Mouse (Mus musculus): ENCODE measurements at regions not wholly inside any gene's neighbourhood (a gene's known extent, or its start where the extent isn't known, plus 50 kb on each side); places are given as distances from the start of the nearest gene placed in this dataset.
"Not testable (repeated sequence)": the region's sequence is repeated elsewhere in the genome, so short reads cannot be mapped to it uniquely, and the experiment has no call there.

DNA sequence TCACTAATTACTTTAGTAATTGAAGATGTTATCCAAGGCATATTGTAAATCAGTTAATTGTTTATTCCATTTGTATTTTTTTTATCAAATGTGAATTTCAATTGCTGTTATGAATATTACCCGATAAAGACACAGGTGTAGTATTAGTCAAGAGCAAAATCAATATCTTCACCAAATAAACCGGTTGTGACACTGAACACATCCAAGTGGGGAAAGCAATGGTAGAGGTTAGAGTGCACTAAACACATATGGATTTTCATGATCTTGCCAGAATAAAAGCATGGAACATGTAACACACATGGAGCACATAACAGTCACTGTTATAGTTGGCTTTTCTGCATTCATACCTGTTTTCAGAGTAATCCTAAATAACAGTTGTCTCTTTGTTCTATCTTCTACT is 616.4 kb upstream of the Negr1 start:
- intact Hi-C loops (cut with DNase I) = no loop called here
- DNase-seq (ENCODE audit: low spot score in 2 of 2) = no peak

DNA sequence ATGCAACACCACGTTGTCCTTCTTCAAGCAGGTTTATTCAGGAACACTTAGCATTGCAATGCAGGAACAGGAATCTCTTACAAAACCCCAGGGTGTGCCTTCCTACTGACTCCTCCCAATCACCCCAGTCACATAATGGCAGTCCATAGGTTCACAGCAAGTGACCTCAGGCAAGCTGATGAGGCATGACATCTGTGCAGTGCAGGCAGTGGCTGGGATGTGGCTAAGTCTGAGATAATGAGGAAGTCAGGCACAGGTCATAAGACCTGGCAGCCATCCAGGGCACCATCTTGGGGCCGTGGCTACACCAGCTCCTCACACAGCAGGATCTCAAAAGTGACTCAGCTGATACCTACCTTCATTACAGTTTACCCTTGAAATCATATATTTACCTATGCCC is 599.1 kb upstream of the Negr1 start:
- intact Hi-C loops (cut with DNase I); DNase-seq (ENCODE audit: low spot score in 2 of 2): not testable (repeated sequence)

DNA sequence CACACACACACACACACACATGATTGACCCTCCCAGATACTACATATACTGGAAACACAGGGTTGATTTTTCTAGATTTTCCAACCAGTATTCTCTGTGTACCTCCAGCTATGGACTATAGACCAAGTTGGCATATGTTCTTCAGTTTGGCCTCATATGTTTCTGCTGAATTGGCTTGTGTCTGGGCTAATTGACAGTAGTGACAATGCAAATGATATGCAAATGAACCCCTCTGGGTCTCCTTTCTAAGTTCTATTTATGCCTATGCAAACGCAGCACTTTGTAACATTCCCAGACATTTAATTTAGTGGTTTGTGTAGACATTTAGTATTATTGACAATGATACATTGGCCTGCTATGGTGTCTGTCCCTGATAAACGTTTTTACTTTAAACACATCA is 582.0 kb upstream of the Negr1 start:
- DNase-seq (ENCODE audit: low spot score in 2 of 2) = no peak
- intact Hi-C loops (cut with DNase I) = no loop called here

DNA sequence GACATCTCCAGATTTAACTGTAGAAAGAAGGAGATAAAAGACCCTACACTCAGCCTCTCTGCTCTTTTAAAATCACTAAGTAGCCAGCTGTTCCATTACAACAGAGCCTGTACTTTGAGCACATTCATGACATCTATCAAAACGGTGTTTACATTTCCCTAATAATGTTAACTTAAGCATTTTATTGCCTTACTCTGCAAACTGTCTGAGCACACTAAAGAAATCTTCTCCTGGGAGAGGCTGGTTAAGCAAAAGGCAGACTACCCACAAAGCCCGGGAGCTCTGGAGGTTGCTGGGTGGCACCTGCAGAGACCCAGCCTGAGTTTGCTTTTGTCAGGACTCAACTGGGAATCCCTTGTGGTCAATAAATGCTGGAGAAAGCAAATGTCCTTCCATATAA is 567.5 kb upstream of the Negr1 start:
- intact Hi-C loops (cut with DNase I) = no loop called here
- DNase-seq (ENCODE audit: low spot score in 2 of 2) = no peak

DNA sequence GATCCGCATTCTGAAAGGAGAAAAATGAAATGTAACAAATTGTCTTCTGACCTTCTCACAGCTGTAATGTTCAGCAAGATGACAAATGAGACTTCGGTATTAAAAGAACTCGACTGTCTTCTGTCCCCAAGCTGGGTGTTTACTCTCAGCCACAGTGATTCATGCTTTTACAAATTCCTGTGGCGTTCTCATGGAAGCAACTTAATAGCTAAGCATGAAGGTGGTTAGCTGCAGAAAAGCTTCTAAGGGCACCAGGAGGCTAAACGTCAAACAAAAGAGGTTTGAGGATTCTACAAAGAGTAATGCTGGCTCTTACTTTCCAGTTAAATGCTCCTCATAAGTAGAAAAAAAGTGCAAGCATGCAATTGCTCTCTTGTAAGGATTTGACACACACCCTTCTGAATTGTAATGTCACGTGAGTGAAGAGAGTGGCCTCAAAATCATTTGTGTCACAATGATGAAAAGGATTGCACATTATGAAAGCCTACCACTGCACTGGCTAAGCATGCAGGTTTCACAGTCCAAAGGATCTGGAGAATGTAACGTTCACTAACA is 543.8 kb upstream of the Negr1 start:
- intact Hi-C loops (cut with DNase I) = no loop called here
- no peak for DNase-seq (ENCODE audit: low spot score in 2 of 2)

DNA sequence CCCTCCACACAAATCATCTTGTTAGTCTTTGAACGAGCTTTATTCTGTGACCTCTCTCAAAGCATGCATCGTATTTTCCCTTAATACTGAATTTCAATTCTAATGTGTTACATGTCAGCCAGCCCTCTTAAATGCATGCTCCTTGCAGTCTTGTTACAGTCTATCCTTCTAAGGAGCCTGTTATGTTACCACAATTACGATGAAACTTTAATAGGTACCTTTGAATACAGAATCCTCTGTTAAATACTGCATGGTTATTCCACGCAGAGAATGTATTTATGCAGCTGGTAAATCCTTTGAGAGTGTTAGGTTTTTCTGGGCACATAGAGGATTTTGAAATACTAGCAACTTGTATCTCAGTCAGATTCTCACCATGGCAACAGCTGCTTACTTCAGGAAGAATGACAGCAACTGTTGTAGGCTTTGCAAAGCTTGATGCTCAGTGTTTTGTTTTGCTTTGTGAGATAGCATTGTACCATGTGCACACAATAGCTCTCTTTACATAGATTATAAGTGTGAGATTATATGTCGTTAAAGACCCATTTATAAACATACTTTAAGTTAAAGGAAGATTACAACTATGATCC is 532.9 kb upstream of the Negr1 start:
- intact Hi-C loops (cut with DNase I) = no loop called here
- DNase-seq (ENCODE audit: low spot score in 2 of 2) = peak; percentile 16 to 26

DNA sequence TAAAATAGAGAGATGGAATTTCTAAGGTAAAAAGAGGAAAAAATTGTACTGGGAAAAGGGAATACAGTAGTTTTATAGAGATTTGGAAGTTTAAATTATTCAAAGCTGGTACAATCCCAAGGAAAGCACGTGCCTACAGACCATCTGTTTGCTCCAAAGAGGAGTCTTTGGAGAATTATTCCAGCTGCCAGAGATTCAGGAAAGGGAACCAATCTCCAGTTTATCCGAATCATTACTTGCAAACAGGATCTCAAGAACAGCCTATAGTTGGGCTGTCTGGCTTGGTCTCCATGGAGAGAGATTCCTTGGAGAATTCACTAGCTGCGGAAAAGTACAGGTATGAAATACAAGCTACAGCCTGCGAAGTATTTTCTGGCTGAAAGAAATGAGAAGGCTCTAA is 491.3 kb upstream of the Negr1 start:
- intact Hi-C loops (cut with DNase I) = no loop called here
- peak; percentile 19 to 45 for DNase-seq (ENCODE audit: low spot score in 2 of 2)

DNA sequence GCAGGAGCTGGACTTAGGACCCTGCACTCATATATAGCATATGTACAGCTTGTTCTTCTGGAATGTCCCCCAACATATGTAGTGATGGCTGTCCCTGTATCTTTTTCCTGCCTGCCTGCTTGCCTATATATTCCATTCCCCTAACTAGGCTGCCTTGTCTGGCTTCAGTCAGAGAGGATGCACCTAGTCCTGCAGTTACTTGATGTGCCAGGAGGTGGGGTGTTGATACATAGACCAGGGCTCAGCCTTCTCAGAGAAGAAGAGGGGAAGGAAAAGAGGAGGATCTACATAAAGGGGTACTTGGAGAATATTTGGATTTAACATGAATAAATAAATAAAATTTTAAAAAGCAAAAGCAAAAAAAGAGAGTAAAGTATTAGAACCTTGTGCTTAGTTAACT is 479.3 kb upstream of the Negr1 start:
- no peak for DNase-seq (ENCODE audit: low spot score in 2 of 2)
- intact Hi-C loops (cut with DNase I) = no loop called here

DNA sequence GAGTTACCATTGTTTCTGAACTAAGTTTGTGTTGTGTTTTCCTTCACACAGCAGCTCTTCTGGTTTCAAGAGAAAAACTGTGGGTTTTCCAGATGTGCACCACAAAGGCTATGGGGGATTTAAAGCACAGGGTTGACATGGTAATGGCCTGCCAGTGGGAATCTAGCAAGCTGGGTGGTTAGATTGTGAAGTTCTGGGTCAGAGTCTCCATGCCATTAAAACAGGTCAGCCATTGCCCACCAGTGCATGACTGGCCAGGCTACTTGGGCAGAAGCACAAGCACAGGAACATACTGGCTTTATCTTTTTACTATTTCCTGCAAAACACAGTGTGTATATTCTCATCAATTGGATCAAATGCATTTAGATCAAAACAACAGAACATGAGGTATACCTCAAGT is 467.9 kb upstream of the Negr1 start:
- intact Hi-C loops (cut with DNase I) = no loop called here

DNA sequence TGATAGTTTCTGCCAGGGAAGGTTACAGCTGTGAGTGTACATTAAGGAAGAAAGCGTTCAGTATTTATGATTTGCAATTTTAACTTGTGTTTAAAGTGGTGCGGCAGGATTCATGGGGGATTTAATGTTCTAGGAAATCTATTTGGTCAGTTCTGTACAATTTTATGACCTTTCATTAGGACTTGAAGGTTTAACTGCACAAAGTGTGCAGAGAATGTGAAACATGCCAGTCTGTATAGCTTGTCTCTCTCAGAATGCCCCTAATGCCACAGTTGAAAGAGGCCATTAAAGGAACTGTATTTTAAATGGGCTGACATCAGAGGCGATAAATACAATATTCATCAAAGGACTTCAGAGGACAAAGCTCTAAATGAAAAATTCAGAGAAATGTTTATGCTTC is 466.6 kb upstream of the Negr1 start:
- DNase-seq (ENCODE audit: low spot score in 2 of 2) = no peak
- intact Hi-C loops (cut with DNase I) = no loop called here

More for the DNA sequence above, 467.9 kb upstream of the Negr1 start:
- DNase-seq (ENCODE audit: low spot score in 2 of 2) = no peak

DNA sequence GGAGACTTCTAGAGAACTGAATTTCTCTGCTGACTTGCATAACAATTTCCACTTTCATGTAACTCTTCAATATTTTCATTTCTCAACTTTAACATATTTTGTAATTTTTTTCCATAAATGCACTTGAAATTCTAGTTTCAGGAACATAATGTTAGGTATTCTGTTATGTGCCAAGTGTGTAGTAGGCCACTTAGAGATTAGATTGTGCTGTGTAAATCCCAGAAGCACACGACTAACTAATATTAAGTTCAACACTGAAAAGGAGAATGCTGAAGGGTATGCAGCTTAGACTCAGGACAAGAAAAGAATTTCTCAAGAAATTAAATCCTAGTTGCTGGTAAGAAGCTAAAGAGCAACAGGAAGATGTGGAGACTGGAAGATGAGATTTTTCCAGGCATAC is 455.8 kb upstream of the Negr1 start:
- intact Hi-C loops (cut with DNase I) = no loop called here
- no peak for DNase-seq (ENCODE audit: low spot score in 2 of 2)

DNA sequence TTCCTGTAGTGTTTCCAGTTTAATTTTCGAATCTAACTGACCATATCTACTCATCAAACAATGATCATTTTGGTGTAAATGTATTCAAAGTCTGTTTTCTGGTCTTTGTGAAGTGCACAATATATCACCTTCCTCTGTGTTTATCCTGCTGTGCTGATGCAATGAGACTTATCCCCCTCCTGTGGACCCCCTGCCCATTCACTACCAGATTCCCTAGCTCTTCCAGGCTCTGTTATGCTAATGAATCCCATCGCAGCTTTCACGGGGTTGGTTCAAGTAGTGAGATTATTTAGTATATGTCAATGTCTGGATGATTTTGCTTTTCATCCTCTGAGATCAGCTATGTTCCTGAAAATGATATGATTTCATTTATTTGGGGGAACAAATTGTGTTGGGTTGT is 441.3 kb upstream of the Negr1 start:
- no peak for DNase-seq (ENCODE audit: low spot score in 2 of 2)
- intact Hi-C loops (cut with DNase I) = no loop called here

DNA sequence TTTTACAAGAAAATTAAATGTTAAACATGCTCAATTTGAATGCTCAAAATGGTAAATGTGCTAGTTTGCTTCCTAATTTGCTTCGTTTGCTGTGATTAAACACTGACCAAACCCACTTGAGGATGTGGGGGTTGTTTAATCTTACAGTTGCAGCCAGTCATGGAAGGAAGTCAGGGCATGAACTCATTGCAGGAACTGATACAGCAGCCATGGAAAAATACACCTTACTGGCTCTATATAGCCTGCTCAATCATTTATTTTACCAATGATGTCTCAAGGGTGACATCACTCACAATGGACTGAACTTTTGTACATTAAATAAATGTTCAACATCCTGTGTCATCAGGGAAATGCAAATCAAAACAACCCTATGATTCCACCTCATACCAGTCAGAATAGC is 430.0 kb upstream of the Negr1 start:
- DNase-seq (ENCODE audit: low spot score in 2 of 2) = no peak
- intact Hi-C loops (cut with DNase I) = no loop called here

DNA sequence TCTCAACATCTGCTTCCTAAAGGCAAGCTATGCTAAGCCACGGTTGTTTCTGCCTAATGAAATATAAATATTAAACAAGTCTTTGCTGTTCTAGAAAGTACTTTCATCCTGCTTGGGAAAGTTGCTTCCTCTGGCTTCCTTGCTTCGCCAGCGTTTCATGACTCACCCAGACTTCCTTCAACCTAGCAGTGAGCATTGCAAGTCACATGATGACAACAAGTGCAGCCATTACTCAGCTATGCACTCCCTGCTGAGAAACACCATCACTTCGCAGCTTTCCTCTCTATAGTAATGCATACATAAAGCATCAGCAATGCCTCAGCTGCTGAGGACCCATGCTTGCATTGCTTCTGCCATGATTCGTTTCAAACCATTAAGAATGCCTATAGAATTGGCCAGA is 420.2 kb upstream of the Negr1 start:
- intact Hi-C loops (cut with DNase I) = no loop called here

DNA sequence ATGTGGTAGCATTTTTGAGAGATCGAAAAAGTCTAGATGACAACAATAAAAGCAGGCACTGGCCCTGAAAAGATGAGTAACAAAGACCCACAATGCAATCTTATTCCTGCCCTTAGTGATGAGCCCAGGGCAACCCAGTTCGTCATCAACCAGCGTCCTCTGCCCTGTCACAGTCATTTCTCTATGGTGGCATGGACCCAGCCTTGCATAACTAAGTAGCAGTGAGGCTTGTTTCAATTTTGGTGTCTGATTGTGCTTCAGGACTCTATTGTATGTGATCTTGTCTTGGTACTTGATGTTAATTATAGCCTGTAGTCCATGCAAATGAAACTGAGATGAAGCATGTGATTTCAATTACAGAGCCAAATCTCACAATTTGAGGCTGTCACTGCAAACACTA is 412.3 kb upstream of the Negr1 start:
- DNase-seq (ENCODE audit: low spot score in 2 of 2) = peak in 1 of 2 experiments; percentile 1
- intact Hi-C loops (cut with DNase I) = no loop called here

More for the DNA sequence above, 420.2 kb upstream of the Negr1 start:
- no peak for DNase-seq (ENCODE audit: low spot score in 2 of 2)

DNA sequence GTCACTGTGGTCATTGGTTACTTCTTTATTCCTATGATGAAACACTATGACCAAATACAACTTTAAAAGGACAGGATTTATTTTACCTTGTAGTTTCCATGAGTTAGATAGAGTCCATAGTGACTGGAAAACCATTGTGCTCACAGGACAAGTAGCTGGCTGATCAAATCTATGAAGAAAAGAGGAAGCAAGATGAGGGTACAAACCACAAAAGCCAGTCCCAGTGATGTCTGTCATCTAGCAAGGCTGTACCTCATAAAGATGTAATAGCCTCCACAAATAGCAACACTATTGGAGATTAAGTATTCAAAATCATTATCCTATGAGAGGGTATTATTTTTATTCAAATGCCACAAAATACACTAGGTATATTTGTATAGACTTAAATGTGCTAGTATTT is 391.5 kb upstream of the Negr1 start:
- intact Hi-C loops (cut with DNase I) = no loop called here
- no peak for DNase-seq (ENCODE audit: low spot score in 2 of 2)

DNA sequence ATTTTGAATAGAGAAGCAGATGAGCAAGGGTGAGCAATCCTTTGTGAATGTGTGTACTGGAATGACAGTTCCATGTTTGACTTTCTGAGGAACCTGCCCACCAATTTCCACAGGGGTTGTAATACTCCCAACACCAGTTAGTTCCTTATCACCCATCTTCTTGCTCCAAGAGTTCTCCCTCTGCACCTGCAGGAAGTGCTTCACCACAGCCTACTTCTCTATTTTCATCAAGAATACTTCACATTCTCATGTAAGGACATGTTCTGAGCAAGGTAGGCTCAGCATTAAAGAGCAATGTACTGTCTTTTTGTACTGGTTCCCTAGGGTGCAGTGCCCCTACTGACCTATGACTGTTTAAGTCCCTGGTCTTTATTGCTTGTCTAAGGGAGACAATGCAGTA is 362.9 kb upstream of the Negr1 start:
- DNase-seq (ENCODE audit: low spot score in 2 of 2) = no peak
- intact Hi-C loops (cut with DNase I) = no loop called here

DNA sequence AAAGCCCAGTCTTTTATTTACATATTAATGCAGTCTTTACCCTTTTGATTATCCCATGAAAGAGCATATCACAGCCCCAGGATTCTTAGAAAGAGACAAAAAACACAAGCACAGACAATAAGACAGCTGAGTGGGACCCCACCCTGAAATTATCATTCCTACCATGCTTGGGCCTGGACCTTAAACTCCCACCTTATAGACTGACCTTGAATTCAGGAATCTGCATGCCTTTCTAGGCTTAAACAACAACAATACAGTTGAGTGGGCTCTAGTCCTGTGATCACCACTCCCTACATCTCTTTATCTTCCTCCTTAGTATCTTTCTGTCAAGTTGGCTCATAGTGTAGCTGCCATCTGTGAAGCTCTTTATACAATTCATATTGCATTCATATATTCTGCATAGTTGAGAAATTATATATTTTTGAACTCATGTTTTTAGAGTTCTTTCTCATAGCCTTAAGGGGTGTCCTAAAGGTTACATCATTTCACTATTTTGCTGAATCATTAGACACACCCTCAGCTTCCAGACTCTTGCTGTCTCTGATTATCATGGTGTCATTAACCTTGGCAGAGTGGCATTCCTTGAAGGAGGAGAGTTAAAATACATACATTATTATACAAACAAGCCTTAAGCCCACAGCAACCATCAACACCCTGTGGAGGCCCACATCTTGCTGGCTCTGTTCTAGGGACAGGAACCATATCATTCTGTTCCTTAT is 361.7 kb upstream of the Negr1 start:
- intact Hi-C loops (cut with DNase I) = no loop called here
- no peak for DNase-seq (ENCODE audit: low spot score in 2 of 2)

DNA sequence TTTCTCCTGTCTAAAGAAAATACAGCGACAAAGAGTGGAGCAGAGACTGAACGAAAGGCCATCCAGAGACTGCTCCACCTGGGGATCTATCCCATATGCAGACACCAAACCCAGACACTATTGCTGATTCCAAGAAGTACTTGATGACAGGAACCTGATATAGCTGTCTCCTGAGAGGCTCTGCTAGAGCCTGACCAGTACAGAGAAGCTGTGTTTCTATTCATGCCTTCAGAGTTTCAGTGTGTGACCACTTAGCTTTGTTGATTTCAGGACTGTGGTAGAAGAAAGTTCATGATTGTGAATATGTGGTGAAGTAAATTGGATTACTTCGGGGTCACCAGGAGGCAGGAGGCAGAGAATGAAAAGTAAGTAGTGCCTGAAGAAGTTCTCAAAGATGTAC is 356.3 kb upstream of the Negr1 start:
- no peak for DNase-seq (ENCODE audit: low spot score in 2 of 2)
- intact Hi-C loops (cut with DNase I) = no loop called here

DNA sequence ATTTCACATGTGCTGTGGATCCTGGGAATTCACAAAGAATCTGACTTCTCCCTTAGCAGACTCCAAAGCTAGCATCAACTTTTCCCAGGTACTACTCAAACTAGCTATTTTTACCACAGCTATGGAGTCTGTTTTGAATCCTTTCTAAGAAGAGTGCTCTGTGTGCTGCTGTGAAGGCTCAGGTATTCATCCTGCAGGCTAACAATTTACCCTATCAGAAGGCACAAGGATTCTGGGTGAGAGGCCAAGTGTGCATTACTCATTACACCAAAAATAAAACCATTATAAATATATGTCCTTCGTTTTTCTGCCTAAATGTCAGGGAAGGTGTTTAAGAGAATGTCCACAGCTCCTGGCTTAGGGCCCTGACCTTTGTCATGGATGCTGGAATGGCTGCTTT is 353.2 kb upstream of the Negr1 start:
- no peak for DNase-seq (ENCODE audit: low spot score in 2 of 2)
- intact Hi-C loops (cut with DNase I) = no loop called here

DNA sequence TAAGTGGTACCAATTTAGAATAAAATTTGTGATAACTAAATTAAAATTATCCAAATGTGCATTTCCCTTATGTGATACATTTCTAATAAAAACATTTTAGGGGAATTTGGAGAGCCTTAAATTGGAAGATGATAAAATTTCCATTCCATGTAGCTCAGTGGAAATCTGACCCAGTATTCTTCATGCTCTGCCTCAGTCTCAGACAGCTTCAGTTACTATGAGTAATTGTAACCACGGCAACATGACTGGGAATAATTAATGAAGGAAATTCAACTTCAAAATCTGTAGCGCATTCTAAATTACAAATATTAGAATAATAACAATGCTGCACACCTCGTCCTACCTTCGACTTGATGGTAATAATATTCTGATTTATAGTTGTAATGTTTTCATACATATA is 350.8 kb upstream of the Negr1 start:
- intact Hi-C loops (cut with DNase I) = no loop called here
- no peak for DNase-seq (ENCODE audit: low spot score in 2 of 2)

DNA sequence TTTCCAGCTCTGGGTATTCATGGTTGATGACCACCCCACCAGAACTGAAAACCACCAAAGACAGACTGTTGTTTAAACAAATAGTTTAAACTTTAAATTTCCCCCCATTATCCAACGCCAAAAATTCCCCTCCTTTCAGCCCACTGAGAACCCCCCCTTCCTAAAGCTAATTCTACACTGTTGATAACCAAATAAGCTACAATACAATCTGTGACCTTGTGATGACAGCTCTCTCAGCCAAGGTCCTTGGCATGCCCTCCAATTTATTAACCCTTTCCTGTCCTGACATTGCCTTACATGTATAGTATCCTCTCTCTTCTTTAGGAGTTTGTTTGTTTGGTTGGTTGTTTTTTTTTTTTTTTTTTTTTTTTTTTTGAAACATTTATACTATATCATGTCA is 346.8 kb upstream of the Negr1 start:
- intact Hi-C loops (cut with DNase I) = no loop called here
- DNase-seq (ENCODE audit: low spot score in 2 of 2) = no peak

All from left cerebral cortex, postnatal 25 days (tissue).